Mouse (Mus musculus): ENCODE results near the gene Igf2bp3.

Igf2bp3 gene

GRCm38 (mm10) chr6:49138159-49139051, 76.4 kb downstream of the Igf2bp3 start:
- no peak for DNase-seq (ENCODE audit: low read depth, low spot score)

- DNase-seq (ENCODE audit: low read depth, low spot score), result no peak
These were observed 78.0 kb downstream of the Igf2bp3 start for GRCm38 (mm10) chr6:49136739-49137138.

- peak; percentile 34 for DNase-seq (ENCODE audit: low read depth, low spot score)
These were observed 82.2 kb downstream of the Igf2bp3 start for GRCm38 (mm10) chr6:49132352-49133090.

GRCm38 (mm10) chr6:49131855-49132254, 82.9 kb downstream of the Igf2bp3 start:
- no peak for DNase-seq (ENCODE audit: low read depth, low spot score)

- no peak for DNase-seq (ENCODE audit: low read depth, low spot score)
These were observed 84.4 kb downstream of the Igf2bp3 start for GRCm38 (mm10) chr6:49130328-49130727.

- no peak for DNase-seq (ENCODE audit: low read depth, low spot score)
These were observed 94.4 kb downstream of the Igf2bp3 start for GRCm38 (mm10) chr6:49120370-49120769.

GRCm38 (mm10) chr6:49119462-49120135, 95.2 kb downstream of the Igf2bp3 start:
- no peak for DNase-seq (ENCODE audit: low read depth, low spot score)

GRCm38 (mm10) chr6:49118446-49118845, 96.3 kb downstream of the Igf2bp3 start:
- DNase-seq (ENCODE audit: low read depth, low spot score), result no peak

GRCm38 (mm10) chr6:49116241-49116640, 98.5 kb downstream of the Igf2bp3 start:
- no peak for DNase-seq (ENCODE audit: low read depth, low spot score)

GRCm38 (mm10) chr6:49115550-49115949, 99.2 kb downstream of the Igf2bp3 start:
- no peak for DNase-seq (ENCODE audit: low read depth, low spot score)

- DNase-seq (ENCODE audit: low read depth, low spot score), result no peak
These were observed 100.3 kb downstream of the Igf2bp3 start for GRCm38 (mm10) chr6:49114457-49114856.

GRCm38 (mm10) chr6:49113895-49114294, 100.9 kb downstream of the Igf2bp3 start:
- DNase-seq (ENCODE audit: low read depth, low spot score), result no peak

- no peak for DNase-seq (ENCODE audit: low read depth, low spot score)
These were observed 105.6 kb downstream of the Igf2bp3 start for GRCm38 (mm10) chr6:49109196-49109595.

GRCm38 (mm10) chr6:49106746-49107500, 107.8 kb downstream of the Igf2bp3 start:
- DNase-seq (ENCODE audit: low read depth, low spot score), result no peak

GRCm38 (mm10) chr6:49099086-49099485, 115.7 kb downstream of the Igf2bp3 start:
- DNase-seq (ENCODE audit: low read depth, low spot score), result peak; percentile 31

GRCm38 (mm10) chr6:49097596-49098110, 117.1 kb downstream of the Igf2bp3 start:
- no peak for DNase-seq (ENCODE audit: low read depth, low spot score)

- DNase-seq (ENCODE audit: low read depth, low spot score), result no peak
These were observed 117.8 kb downstream of the Igf2bp3 start for GRCm38 (mm10) chr6:49096933-49097461.

GRCm38 (mm10) chr6:49096421-49096820, 118.3 kb downstream of the Igf2bp3 start:
- no peak for DNase-seq (ENCODE audit: low read depth, low spot score)

GRCm38 (mm10) chr6:49094968-49095367, 119.8 kb downstream of the Igf2bp3 start:
- no peak for DNase-seq (ENCODE audit: low read depth, low spot score)

GRCm38 (mm10) chr6:49083008-49083407, 131.7 kb downstream of the Igf2bp3 start:
- no peak for DNase-seq (ENCODE audit: low read depth, low spot score)

GRCm38 (mm10) chr6:49079313-49079712, 135.4 kb downstream of the Igf2bp3 start:
- no peak for DNase-seq (ENCODE audit: low read depth, low spot score)
